10 mouse cellular contexts compared by ENCODE assay signal in genomic region chr2:157970669-157971068, GRCm38 (mm10). TPM values are rescaled to one million over a fixed set of nuclear protein-coding genes. Genes with fewer than 3 reads are reported as not detected.
DNase-seq lines count a peak whose midpoint lies in the region; ATAC-seq and TF ChIP-seq lines count a peak whose summit lies in the region.
"Had no signal": no experiment of that assay in that cellular context is flagged by ENCODE, and none has a peak within 500 bp of the region (broad histone marks: within the 10 kb centered on the region; RNA-seq: fewer than 3 reads in every experiment).

No protein-coding gene starts in this region.

- peak; percentile 22 to 44 for DNase-seq in kidney, adult 8-10 months
- peak; percentile 13 for DNase-seq in Patski (ENCODE audit: low read depth, low spot score)
- DNase-seq in embryonic facial prominence, embryonic 11.5 days (ENCODE audit: low spot score) = peak; percentile 89
- peak; percentile 11 to 15 for DNase-seq in lung, adult 18-20 months
- peak; percentile 35 for DNase-seq in thymus, postnatal 25 days
- no peak for DNase-seq in cerebellum, adult 11 months

- in situ Hi-C loops in Patski (cut with MboI; ENCODE audit: low pct_unique_long_range_greater_than_20kb) = loop anchor here (25.0 kb wide), 1 partner anchor 333 kb away; no protein-coding TSS in a partner anchor

- POLR2A ChIA-PET in Patski (lab: Charles Lee) = no interaction called here

- WGBS in kidney, embryonic 14.5 days = 0% methylated on average over 3 of the region's 3 CpGs
- WGBS in embryonic facial prominence, embryonic 11.5 days = 0% methylated on average over 3 of the region's 3 CpGs

- no peaks in the 10 kb centered on the region for H3K9me3 ChIP-seq in kidney, embryonic 14.5 days (ENCODE audit: control insufficient read depth, low read length)
- H3K9me3 ChIP-seq in embryonic facial prominence, embryonic 11.5 days (replicated peaks; ENCODE audit: control insufficient read depth, low read length) = no peaks in the 10 kb centered on the region
- H3K9me3 ChIP-seq: embryonic facial prominence, embryonic 12.5 days had no signal

- no peaks in the 10 kb centered on the region for H3K36me3 ChIP-seq in kidney, embryonic 14.5 days (ENCODE audit: control insufficient read depth, insufficient read depth, low read length)
- H3K36me3 ChIP-seq in embryonic facial prominence, embryonic 11.5 days (replicated peaks; ENCODE audit: control insufficient read depth, insufficient read depth, low read depth, low read length) = no peaks in the 10 kb centered on the region
- H3K36me3 ChIP-seq: embryonic facial prominence, embryonic 12.5 days had no signal

- H3K9ac ChIP-seq in kidney, embryonic 14.5 days (ENCODE audit: low read depth, low read length) = no peak overlapping the region
- H3K9ac ChIP-seq in embryonic facial prominence, embryonic 11.5 days (replicated peaks; ENCODE audit: low read length) = no peak overlapping the region
- H3K9ac ChIP-seq: embryonic facial prominence, embryonic 12.5 days had no signal

- H3K27ac ChIP-seq in kidney, embryonic 14.5 days (ENCODE audit: low read depth, low read length) = no peak overlapping the region
- no peak overlapping the region for H3K27ac ChIP-seq in embryonic facial prominence, embryonic 11.5 days (replicated peaks; ENCODE audit: low read depth, low read length)
- H3K27ac ChIP-seq: embryonic facial prominence, embryonic 12.5 days had no signal

- CTCF ChIA-PET in Patski (lab: Charles Lee) = interaction anchor here (1.4 kb wide), 1 partner anchor 12 kb away, joined by 3 read pairs; no protein-coding TSS in a partner anchor

- H3K27me3 ChIP-seq in kidney, embryonic 14.5 days (ENCODE audit: control insufficient read depth, insufficient read depth, low read length) = no peaks in the 10 kb centered on the region
- peaks cover 18% of the 10 kb centered on the region for H3K27me3 ChIP-seq in Patski
- no peaks in the 10 kb centered on the region for H3K27me3 ChIP-seq in embryonic facial prominence, embryonic 11.5 days (ENCODE audit: control insufficient read depth, insufficient read depth, low read length)

- TF ChIP-seq CTCF in Patski (IDR thresholded peaks at IDR 0.05) = no peak

- peaks cover 13% of the 10 kb centered on the region; the same call in 1 of the 2 replicates for H3K4me1 ChIP-seq in kidney, embryonic 14.5 days (ENCODE audit: control insufficient read depth, insufficient read depth, low read length)
- no peaks in the 10 kb centered on the region for H3K4me1 ChIP-seq in embryonic facial prominence, embryonic 11.5 days (ENCODE audit: control insufficient read depth, insufficient read depth, low read length)

- H3K4me3 ChIP-seq in kidney, embryonic 14.5 days (ENCODE audit: low read length) = no peak overlapping the region
- H3K4me3 ChIP-seq in embryonic facial prominence, embryonic 11.5 days (ENCODE audit: low read depth, low read length) = no peak overlapping the region
- H3K4me3 ChIP-seq: embryonic facial prominence, embryonic 12.5 days had no signal

- ATAC-seq in kidney, embryonic 14.5 days (ENCODE audit: low FRiP score, low TSS enrichment) = no peak
- ATAC-seq in Patski = no peak
- ATAC-seq in embryonic facial prominence, embryonic 11.5 days (replicated peaks; ENCODE audit: insufficient number of reproducible peaks, low FRiP score, low TSS enrichment, low read depth) = no peak
- ATAC-seq in inflammation-experienced regulatory T-cells, adult 6 months = no peak

- H3K4me2 ChIP-seq in kidney, embryonic 14.5 days (replicated peaks; ENCODE audit: low read depth, low read length) = no peak overlapping the region
- no peak overlapping the region for H3K4me2 ChIP-seq in embryonic facial prominence, embryonic 11.5 days (ENCODE audit: low read depth, low read length)
- H3K4me2 ChIP-seq: embryonic facial prominence, embryonic 12.5 days had no signal

RNA-seq across cellular contexts. Expression of gene Vstm2l, which starts 56.2 kb away (rescaled TPM):
- 0.26 and 0.43 TPM in 2 replicates for polyA plus RNA-seq in kidney, embryonic 14.5 days (2014; fragmentation: Nextera tagmentation; extraction: Ambion mirVana)
- not detected for polyA plus RNA-seq in Patski (2021)
- polyA plus RNA-seq in embryonic facial prominence, embryonic 11.5 days (2014; fragmentation: Nextera tagmentation; extraction: Ambion mirVana) = 1.4 and 1.5 TPM in 2 replicates
- polyA plus RNA-seq in inflammation-experienced regulatory T-cells, adult 6 months (2017; shearing (Covaris generic)) = not detected
- polyA plus RNA-seq: lung, embryonic 16.5 days had no signal

RNA-seq across cellular contexts. Expression of gene Tti1, which starts 57.6 kb away (rescaled TPM):
- polyA plus RNA-seq in kidney, embryonic 14.5 days (2014; fragmentation: Nextera tagmentation; extraction: Ambion mirVana) = 10.6 and 26.6 TPM in 2 replicates
- 25.1 TPM for polyA plus RNA-seq in Patski (2021)
- polyA plus RNA-seq in embryonic facial prominence, embryonic 11.5 days (2014; fragmentation: Nextera tagmentation; extraction: Ambion mirVana) = 27.9 and 28.5 TPM in 2 replicates
- 10 to 100 TPM; 23.8 to 32.0 (median 26.2) TPM for polyA plus RNA-seq in inflammation-experienced regulatory T-cells, adult 6 months (2017; shearing (Covaris generic))

RNA-seq across cellular contexts. Expression of gene Rprd1b, which starts 57.6 kb away (rescaled TPM):
- polyA plus RNA-seq in kidney, embryonic 14.5 days (2014; fragmentation: Nextera tagmentation; extraction: Ambion mirVana) = 41.1 and 53.3 TPM in 2 replicates
- 20.1 TPM for polyA plus RNA-seq in Patski (2021)
- 59.2 and 62.7 TPM in 2 replicates for polyA plus RNA-seq in embryonic facial prominence, embryonic 11.5 days (2014; fragmentation: Nextera tagmentation; extraction: Ambion mirVana)
- polyA plus RNA-seq in inflammation-experienced regulatory T-cells, adult 6 months (2017; shearing (Covaris generic)) = 10 to 100 TPM; 19.4 to 23.4 (median 21.2) TPM
